Mouse (Mus musculus) neural tube, embryonic 13.5 days (tissue): ENCODE data around the gene Olfr123. TPM values are rescaled to one million over a fixed set of nuclear protein-coding genes. Genes with fewer than 3 reads are reported as not detected.

Source experiments
- ATAC-seq: fragments of 200-750 bp; cut with Nextera tagmentation; 2 replicates; pipeline ENCODE4 v1.8.0; 2017; ENCODE audit warnings: low read depth, mild to moderate bottlenecking, moderate TSS enrichment, moderate library complexity
- H3K27ac ChIP-seq: fragments of 300-500 bp; sonication (generic); replicated peaks from 2 replicates; pipeline ENCODE4 v1.5.1; 2015; ENCODE audit warnings: moderate library complexity, mild to moderate bottlenecking, inconsistent platforms
- H3K27me3 ChIP-seq: fragments of 300-500 bp; sonication (generic); 2 replicates; pipeline ENCODE4 v1.6.1; 2015; ENCODE audit warnings: mild to moderate bottlenecking, inconsistent platforms
- H3K36me3 ChIP-seq: fragments of 300-500 bp; sonication (generic); 2 replicates; pipeline ENCODE4 v1.6.1; 2015; ENCODE audit warnings: mild to moderate bottlenecking, inconsistent platforms
- H3K4me1 ChIP-seq: fragments of 300-500 bp; sonication (generic); replicated peaks from 2 replicates; pipeline ENCODE4 v1.6.1; 2015; ENCODE audit warnings: inconsistent platforms
- H3K4me2 ChIP-seq: fragments of 300-500 bp; sonication (generic); 2 replicates; pipeline ENCODE4 v1.6.1; 2015; ENCODE audit warnings: inconsistent platforms, mild to moderate bottlenecking, moderate library complexity
- H3K4me3 ChIP-seq: fragments of 300-500 bp; sonication (generic); 2 replicates; pipeline ENCODE4 v1.5.1; 2015; ENCODE audit warnings: mild to moderate bottlenecking, inconsistent platforms
- H3K9ac ChIP-seq: fragments of 300-500 bp; sonication (generic); 2 replicates; pipeline ENCODE4 v1.6.1; 2015; ENCODE audit warnings: moderate library complexity, mild to moderate bottlenecking, inconsistent platforms
- H3K9me3 ChIP-seq: fragments of 300-500 bp; sonication (generic); 2 replicates; pipeline ENCODE4 v1.6.1; 2016; ENCODE audit warnings: inconsistent platforms
- WGBS: fragments of 180-500 bp; shearing (Covaris S2); methylation state at CpG from one replicate; pipeline ENCODE4 v1.1.7; 2015; 5-methylcytosine and 5-hydroxymethylcytosine counted together
- polyA plus RNA-seq: library from polyadenylated mRNA; unstranded; fragments of >200 nt; fragmentation: Nextera tagmentation; extraction: Ambion mirVana; gene quantifications from 2 replicates; pipeline ENCODE4 v1.2.1, GENCODE M21; 2015

Gene Olfr123
- polyA plus RNA-seq, result not detected in 2 replicates

GRCm38 (mm10) chr17:37793229-37793628 is at the start of gene Olfr123:
TSS of gene Olfr123 (plus strand) at chr17:37793529.
- WGBS, result 91% methylated on average over 2 of the region's 2 CpGs
- H3K27ac ChIP-seq, result no peak within 1 kb of the TSS
- H3K4me3 ChIP-seq, result no peak within 1 kb of the TSS
- no peaks in the 10 kb centered on the region for H3K27me3 ChIP-seq
- ATAC-seq, result no peak
- H3K4me1 ChIP-seq, result no peaks in the 10 kb centered on the region
- no peaks in the 10 kb centered on the region for H3K36me3 ChIP-seq
- H3K9ac ChIP-seq, result no peak within 1 kb of the TSS
- H3K9me3 ChIP-seq, result no peaks in the 10 kb centered on the region
- H3K4me2 ChIP-seq, result no peak within 1 kb of the TSS

- Histone ChIP-seq H3K27ac (no peak within 1 kb of the TSS), H3K9me3 (no peaks in the 10 kb centered on the region), H3K4me1 (no peaks in the 10 kb centered on the region), H3K4me2 (no peak within 1 kb of the TSS), H3K36me3 (no peaks in the 10 kb centered on the region), H3K27me3 (no peaks in the 10 kb centered on the region), H3K4me3 (no peak within 1 kb of the TSS), H3K9ac (no peak within 1 kb of the TSS)
- 84% methylated on average over 4 of the region's 4 CpGs for whole genome bisulfite sequencing
- ATAC-seq, result no peak
These were observed 25.0 kb upstream of the Olfr123 start, which contains the start of gene Olfr122 for GRCm38 (mm10) chr17:37768307-37768706. TSS of gene Olfr122 (plus strand) at chr17:37768607.

- ATAC-seq, result no peak
- Histone ChIP-seq H3K4me2 (no peak within 1 kb of the TSS), H3K4me1 (no peaks in the 10 kb centered on the region), H3K36me3 (no peaks in the 10 kb centered on the region), H3K9me3 (no peaks in the 10 kb centered on the region), H3K27ac (no peak within 1 kb of the TSS), H3K4me3 (no peak within 1 kb of the TSS), H3K9ac (no peak within 1 kb of the TSS), H3K27me3 (no peaks in the 10 kb centered on the region)
- WGBS, result 87% methylated on average over 3 of the region's 3 CpGs
These were observed 6.3 kb downstream of the Olfr123 start, which contains the start of gene Olfr124 for GRCm38 (mm10) chr17:37799588-37799987. TSS of gene Olfr124 (plus strand) at chr17:37799888.

- no peaks in the 10 kb centered on the region for H3K9me3 ChIP-seq
- H3K36me3 ChIP-seq, result no peaks in the 10 kb centered on the region
- ATAC-seq, result no peak
- H3K4me1 ChIP-seq, result no peaks in the 10 kb centered on the region
- no peak within 1 kb of the TSS for H3K27ac ChIP-seq
- no peak within 1 kb of the TSS for H3K4me2 ChIP-seq
- no peak within 1 kb of the TSS for H3K4me3 ChIP-seq
- no peaks in the 10 kb centered on the region for H3K27me3 ChIP-seq
- H3K9ac ChIP-seq, result no peak within 1 kb of the TSS
These were observed 39.3 kb downstream of the Olfr123 start, which contains the start of gene Olfr125 for GRCm38 (mm10) chr17:37832649-37833048. TSS of gene Olfr125 (plus strand) at chr17:37832949.

GRCm38 (mm10) chr17:37847183-37847582 is 53.9 kb downstream of the Olfr123 start, which contains the start of gene Olfr126:
TSS of gene Olfr126 (plus strand) at chr17:37847483.
- no peaks in the 10 kb centered on the region for H3K4me1 ChIP-seq
- no peaks in the 10 kb centered on the region for H3K36me3 ChIP-seq
- H3K9ac ChIP-seq, result no peak within 1 kb of the TSS
- no peaks in the 10 kb centered on the region for H3K27me3 ChIP-seq
- ATAC-seq, result no peak
- no peak within 1 kb of the TSS for H3K27ac ChIP-seq
- H3K4me3 ChIP-seq, result no peak within 1 kb of the TSS
- no peaks in the 10 kb centered on the region for H3K9me3 ChIP-seq
- no peak within 1 kb of the TSS for H3K4me2 ChIP-seq

Other genes starting within 250 kb of the Olfr123 start
- gene Olfr112, start 224.1 kb upstream of the Olfr123 start, polyA plus RNA-seq, result not detected in 2 replicates
- not detected in 2 replicates for gene Olfr113, start 215.9 kb upstream of the Olfr123 start, polyA plus RNA-seq
- gene Olfr114, start 200.8 kb upstream of the Olfr123 start, polyA plus RNA-seq, result not detected in 2 replicates
- gene Olfr115, start 166.4 kb upstream of the Olfr123 start, polyA plus RNA-seq, result not detected in 2 replicates
- gene Olfr116, start 166.3 kb upstream of the Olfr123 start, polyA plus RNA-seq, result not detected in 2 replicates
- gene Olfr117, start 129.7 kb upstream of the Olfr123 start, polyA plus RNA-seq, result not detected in 2 replicates
- not detected in 2 replicates for gene Olfr118, start 126.5 kb upstream of the Olfr123 start, polyA plus RNA-seq
- gene Olfr119, start 97.0 kb upstream of the Olfr123 start, polyA plus RNA-seq, result not detected in 2 replicates
- gene Olfr120, start 71.7 kb upstream of the Olfr123 start, polyA plus RNA-seq, result not detected in 2 replicates
- not detected in 2 replicates for gene Olfr121, start 44.7 kb upstream of the Olfr123 start, polyA plus RNA-seq
- gene Olfr122, start 24.9 kb upstream of the Olfr123 start, polyA plus RNA-seq, result not detected in 2 replicates
- not detected in 2 replicates for gene Olfr124, start 6.4 kb downstream of the Olfr123 start, polyA plus RNA-seq
- gene Olfr125, start 39.4 kb downstream of the Olfr123 start, polyA plus RNA-seq, result not detected in 2 replicates
- not detected in 2 replicates for gene Olfr126, start 54.0 kb downstream of the Olfr123 start, polyA plus RNA-seq
- not detected in 2 replicates for gene Olfr127, start 106.9 kb downstream of the Olfr123 start, polyA plus RNA-seq
- not detected in 2 replicates for gene Olfr128, start 127.0 kb downstream of the Olfr123 start, polyA plus RNA-seq
- gene Olfr761, start 159.6 kb downstream of the Olfr123 start, polyA plus RNA-seq, result not detected in 2 replicates